Mouse (Mus musculus) brain, embryonic 14.5 days (tissue): ENCODE data around the gene Il3.

ENCODE experiments used
- CTCF ChIP-seq: fragments of 200-500 bp; IDR thresholded peaks from 2 replicates; pipeline ENCODE4 v1.5.1; 2012; ENCODE audit warnings: inconsistent platforms, mild to moderate bottlenecking, moderate library complexity, borderline replicate concordance; ENCODE audit not compliant: insufficient read depth, insufficient read length; ENCODE audit errors: extremely low read depth
- POLR2A ChIP-seq: fragments of 200-500 bp; IDR thresholded peaks from 2 replicates; pipeline ENCODE4 v1.6.1; 2012; ENCODE audit warnings: mild to moderate bottlenecking, inconsistent platforms, borderline replicate concordance; ENCODE audit not compliant: poor library complexity, insufficient read depth, insufficient read length, severe bottlenecking; ENCODE audit errors: extremely low read depth

- TF ChIP-seq CTCF: no peak
- TF ChIP-seq POLR2A: no peak
Observed at GRCm38 (mm10) chr11:54296734-54297133, 29.7 kb upstream of the Il3 start.
